Mouse (Mus musculus): ENCODE results near the gene Gbgt1.
"Not testable (repeated sequence)": the region's sequence is repeated elsewhere in the genome, so short reads cannot be mapped to it uniquely, and the experiment has no call there.

Gene Gbgt1

DNA sequence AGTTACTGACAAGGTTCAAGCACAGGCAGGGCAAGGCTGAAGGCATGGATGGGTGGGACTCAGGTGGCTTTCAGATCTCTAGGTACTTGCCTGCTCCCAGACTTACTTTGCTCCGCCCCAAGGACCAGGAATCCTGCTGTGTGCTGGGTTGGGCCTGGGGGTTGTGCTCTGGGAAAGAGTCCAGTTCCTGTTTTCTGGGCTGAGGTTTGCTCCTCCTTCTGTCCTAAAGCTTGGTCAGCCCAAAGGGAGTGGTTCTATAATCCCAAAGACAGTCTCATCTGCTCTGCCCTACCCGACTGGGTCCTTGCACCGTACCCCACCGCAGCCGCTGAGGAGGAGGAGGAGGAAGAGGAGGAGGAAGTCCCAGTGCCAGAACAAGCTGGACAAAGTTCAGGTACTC lies at the start of gene Gbgt1:
Gbgt1 (plus strand) TSS at position 221 of the 400 bp plus-strand sequence.
- no peak for DNase-seq (ENCODE audit: low spot score)

DNA sequence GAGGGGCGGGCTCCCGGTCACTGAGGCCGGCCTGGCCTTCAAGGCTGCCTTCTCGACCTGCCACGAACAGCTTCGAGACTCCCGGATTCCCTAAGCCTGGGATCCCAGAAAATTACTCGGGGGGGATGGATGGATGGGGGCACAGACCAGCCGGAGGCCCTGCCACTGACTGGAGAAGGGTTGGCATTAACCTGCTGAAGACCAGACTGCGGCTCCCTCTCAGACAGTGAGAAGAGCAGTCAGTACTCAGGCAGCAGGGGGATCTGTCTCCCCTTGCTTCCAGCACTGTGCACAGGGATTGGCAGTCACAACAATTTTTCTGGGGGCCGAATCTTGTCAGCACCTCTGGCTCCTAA lies 49.4 kb upstream of the Gbgt1 start:
- DNase-seq (ENCODE audit: low spot score): no peak

DNA sequence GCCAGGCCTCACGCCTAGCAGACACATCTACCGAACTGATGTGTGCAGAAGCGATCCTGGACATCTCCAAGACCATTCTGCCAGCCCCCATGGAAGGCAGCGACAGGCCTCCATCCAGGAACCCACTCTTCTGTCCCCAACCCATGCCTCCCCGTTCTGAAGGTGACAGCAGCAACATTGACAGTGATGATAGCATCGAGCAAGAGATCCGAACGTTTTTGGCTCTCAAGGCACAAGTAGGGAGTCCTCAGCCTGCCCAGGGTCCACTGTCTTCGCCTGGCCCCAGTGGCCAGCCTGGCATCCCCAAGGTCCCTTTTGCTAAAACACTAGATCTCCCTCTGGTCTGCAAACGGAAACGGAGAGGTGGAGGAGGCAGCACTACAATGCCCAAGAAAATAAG lies 45.0 kb upstream of the Gbgt1 start:
- no peak for DNase-seq (ENCODE audit: low spot score)

DNA sequence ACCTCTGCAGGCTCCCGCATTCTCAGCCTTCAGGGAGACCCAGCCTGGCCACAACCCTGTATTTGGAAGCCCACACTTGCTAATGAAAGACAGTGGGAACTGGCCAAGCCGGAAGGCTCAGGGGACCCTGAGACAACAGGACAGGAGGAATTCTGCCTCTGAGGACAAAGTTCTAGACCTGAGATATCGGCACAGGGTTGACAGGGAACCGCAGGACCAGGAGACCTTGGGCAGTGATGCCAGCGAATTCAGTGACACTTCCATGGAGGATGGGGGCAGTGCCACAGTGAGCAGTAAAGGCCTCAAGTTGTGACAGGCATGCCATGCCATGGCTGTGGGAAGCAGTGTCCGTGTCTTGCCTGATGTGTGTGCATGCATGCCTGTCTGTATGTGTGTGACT lies 43.2 kb upstream of the Gbgt1 start:
- DNase-seq (ENCODE audit: low spot score): no peak

DNA sequence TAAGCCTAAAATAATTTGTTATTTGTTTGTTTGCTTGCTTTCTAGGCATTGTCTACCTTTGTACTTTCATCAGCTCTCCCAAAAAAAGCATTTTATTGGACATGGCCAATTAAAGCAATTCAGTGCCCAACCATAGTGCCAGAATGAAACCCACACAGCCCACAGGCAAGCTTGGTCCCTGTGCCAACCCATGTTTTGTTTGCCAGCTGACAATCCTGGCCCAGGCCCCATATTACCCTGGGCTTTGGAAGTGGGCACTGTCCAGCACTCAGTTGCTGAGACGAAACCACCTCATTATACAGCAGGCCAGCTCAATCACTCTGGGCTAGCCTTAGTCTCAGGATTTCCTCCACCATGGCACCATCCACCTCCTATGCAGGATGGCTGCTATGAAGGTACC lies 40.1 kb upstream of the Gbgt1 start:
- DNase-seq (ENCODE audit: low spot score): no peak

DNA sequence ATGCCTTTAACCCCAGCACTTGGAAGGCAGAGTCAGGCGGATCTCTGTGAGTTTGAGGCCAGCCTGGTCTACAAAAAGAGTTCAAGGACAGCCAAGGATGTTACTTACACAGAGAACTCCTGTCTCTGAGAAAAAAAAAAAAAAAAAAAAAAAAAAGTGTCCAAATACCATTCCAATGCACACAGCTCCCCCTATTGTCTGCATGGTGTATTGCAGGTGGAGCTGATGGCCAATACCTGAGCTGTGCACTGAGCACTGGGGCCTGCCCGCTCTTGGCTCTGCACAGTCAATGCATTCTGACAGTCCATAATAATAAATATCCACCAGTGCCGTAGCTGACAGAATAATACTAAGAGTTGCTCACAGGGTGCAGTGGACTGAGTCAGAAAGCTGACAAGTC lies 32.8 kb upstream of the Gbgt1 start:
- peak; percentile 65 for DNase-seq (ENCODE audit: low spot score)

DNA sequence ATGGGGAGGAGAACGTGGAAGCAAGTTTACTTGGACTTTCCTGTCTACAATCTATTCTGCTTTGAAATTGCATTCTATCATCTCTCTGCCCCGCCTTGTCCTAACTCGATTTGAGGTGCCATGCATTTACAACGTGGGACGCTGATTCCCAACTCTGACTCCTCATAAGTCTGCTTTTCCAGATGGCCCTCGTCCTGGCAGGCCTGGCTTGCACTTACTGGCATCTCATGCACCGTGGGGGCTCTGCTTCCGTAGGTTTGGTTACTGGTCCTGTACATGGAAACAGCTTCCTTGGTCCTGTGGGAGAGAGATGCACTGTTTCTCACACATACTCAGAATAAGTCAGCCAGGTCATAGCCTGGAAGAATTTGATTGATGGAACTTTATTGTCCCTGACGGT lies 31.8 kb upstream of the Gbgt1 start:
- no peak for DNase-seq (ENCODE audit: low spot score)

DNA sequence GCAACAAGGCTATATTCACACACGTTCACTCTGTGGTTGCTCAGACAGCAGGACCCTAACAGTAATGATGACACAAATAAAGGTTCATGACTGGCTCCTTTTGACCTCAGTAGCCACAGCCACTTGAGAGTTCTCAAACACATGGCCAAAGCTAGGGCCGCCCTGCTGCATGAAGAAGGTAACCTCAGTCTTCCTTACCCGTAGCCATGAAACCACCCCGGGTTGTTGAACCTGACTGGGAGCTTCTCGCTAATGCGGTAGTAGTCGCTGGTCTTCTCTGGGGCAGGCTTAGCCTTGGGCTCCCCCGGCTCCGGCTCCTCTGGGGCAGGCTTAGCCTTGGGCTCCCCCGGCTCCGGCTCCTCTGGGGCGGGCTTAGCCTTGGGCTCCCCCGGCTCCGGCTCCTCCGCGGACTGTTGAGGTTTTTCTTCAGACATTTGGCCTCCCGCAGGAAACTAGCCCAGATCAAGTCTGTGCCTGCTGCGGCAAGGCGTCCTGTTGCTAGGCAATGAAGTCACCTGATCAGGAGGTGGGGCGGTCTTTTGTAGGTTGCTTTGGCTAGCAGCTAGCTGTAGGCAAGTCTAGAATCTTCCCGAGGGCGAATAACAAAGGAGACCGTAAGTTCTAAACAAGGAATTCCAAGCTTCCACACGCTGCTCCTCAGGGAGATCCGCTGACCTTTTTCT lies 30.7 kb upstream of the Gbgt1 start, which contains the start of gene 1700007K13Rik:
1700007K13Rik (minus strand) TSS at position 497 of the 683 bp plus-strand sequence.
- DNase-seq (ENCODE audit: low spot score): peak; percentile 34

DNA sequence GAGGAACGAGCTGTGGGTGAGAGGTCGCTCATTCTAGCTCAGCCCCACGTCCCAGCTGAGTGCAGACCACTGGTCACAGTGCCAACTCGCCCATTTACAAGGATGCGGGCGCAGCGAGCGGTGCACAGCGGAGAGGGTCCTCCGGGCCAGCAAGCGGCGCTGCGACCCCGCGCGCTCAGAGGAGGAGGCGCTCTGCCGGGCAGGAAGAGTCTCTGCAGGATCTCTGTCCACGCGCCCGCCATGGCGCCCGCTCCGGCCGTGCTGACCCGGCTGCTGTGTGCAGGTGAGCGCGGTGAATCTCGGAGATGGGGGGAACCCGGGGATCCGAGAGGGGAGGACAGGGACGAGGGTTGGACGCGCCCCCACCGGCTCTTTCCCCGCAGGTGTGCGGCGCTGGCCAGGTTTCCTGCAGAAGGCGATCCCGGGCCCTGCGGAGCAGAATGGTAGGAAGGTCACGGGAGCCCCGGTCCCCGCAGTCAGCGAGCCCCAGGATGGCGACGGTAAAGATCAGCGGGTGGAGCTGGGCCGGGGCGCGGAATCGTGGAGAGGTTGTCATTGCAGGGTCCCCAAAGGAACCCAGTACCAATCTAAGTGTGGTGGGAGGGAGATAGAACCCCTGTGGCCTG lies 28.7 kb upstream of the Gbgt1 start, which contains the start of gene Mrps2:
Mrps2 (plus strand) TSS at position 207 of the 626 bp plus-strand sequence.
- DNase-seq (ENCODE audit: low spot score): peak; percentile 68

DNA sequence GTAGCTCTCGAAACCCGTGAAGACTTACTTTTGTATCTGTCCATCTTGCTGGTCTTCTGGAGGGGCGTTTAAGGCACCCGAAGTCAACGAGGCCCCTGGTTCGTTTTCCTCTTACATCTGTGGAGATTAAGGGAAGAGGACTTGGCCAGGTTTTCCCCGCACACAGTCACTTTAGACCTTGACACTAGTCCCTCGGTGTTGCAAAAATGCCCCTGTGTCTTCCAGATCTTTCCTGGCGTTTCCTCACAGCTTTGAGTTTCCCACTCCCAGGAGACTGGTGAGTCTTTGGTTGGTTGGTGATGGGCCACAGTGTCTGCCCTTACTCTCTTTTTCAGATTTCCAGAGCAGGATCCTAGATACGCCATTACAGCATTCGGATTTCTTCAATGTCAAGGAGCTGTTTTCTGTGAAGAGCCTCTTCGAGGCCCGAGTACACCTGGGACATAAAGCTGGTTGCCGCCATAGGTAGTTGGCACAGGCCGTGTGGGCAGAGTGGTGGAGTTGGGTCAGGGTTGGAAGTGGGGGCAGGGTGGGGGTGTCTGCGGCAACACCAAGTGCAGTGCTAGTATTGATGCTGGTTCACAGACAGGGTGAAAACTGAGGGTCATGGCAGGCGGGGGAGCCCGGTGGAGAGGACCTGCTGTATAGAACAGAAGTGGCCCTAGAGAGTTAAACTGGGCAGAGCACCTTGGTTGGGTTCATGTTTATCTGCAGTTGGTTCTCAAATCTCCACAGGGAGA lies 28.0 kb upstream of the Gbgt1 start:
- peak; percentile 9 for DNase-seq (ENCODE audit: low spot score)

DNA sequence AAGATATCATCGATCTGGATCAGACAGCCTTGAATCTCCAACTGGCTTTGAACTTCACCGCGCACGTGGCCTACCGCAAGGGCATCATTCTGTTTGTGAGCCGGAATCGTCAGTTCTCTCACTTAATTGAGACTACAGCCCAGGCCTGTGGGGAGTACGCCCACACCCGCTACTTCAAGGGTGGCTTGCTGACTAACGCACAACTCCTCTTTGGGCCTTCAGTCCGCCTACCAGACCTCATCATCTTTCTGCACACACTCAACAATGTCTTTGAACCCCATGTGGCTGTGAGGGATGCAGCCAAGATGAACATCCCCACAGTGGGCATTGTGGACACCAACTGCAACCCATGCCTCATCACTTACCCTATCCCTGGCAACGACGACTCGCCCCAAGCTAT lies 27.2 kb upstream of the Gbgt1 start:
- no peak for DNase-seq (ENCODE audit: low spot score)

DNA sequence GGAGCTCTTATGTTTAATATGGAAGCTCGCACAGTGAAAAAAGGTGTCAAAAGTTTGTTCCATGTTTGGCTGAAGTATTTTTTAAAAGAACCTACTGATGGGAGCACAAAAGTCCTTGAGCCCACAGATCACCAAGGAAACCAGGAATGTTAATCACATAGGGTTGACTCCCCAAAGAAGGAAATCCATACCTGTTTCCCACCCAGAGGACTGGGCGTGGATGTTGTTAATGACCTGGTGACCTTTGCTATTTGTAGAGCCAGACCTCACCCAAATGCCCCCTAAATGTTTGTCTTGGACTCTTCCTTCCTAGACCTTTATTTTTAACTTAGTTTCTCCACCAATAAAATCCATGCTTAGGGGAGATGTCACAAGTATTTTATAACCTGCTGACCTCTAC lies 26.1 kb upstream of the Gbgt1 start:
- DNase-seq (ENCODE audit: low spot score): no peak

DNA sequence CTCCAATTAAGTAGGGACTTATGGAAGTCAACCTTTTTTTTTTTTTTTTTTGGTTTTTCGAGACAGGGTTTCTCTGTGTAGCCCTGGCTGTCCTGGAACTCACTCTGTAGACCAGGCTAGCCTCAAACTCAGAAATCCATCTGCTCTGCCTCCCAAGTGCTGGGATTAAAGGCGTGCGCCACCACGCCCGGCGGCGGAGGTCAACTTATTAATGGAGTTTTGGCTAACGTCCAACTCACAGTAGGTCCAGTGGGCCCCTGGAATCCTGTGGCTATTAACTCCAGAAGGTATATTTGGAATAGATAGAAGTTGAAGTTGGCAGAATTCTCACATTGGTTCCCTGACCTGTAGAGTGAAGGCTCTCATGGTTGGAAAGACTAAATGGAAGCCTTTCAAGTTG lies 24.7 kb upstream of the Gbgt1 start:
- not testable (repeated sequence) for DNase-seq (ENCODE audit: low spot score)

DNA sequence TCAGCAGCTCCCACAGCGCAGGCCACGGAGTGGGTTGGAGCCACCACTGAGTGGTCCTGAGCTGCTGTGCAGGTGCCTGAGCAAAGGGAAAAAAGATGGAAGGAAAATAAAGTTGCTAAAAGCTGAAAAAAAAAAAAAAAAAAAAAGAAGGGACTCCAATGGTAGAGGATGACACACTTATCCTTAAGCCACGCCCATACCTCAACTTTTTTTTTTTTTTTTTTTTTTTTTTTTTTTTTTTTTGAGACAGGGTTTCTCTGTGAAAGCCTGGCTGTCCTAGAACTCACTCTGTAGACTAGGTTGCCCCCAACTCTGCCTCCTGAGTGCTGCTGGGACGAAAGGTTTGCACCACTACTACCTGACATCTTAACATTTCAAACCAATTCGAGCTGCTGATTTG lies 18.7 kb upstream of the Gbgt1 start:
- DNase-seq (ENCODE audit: low spot score): not testable (repeated sequence)

DNA sequence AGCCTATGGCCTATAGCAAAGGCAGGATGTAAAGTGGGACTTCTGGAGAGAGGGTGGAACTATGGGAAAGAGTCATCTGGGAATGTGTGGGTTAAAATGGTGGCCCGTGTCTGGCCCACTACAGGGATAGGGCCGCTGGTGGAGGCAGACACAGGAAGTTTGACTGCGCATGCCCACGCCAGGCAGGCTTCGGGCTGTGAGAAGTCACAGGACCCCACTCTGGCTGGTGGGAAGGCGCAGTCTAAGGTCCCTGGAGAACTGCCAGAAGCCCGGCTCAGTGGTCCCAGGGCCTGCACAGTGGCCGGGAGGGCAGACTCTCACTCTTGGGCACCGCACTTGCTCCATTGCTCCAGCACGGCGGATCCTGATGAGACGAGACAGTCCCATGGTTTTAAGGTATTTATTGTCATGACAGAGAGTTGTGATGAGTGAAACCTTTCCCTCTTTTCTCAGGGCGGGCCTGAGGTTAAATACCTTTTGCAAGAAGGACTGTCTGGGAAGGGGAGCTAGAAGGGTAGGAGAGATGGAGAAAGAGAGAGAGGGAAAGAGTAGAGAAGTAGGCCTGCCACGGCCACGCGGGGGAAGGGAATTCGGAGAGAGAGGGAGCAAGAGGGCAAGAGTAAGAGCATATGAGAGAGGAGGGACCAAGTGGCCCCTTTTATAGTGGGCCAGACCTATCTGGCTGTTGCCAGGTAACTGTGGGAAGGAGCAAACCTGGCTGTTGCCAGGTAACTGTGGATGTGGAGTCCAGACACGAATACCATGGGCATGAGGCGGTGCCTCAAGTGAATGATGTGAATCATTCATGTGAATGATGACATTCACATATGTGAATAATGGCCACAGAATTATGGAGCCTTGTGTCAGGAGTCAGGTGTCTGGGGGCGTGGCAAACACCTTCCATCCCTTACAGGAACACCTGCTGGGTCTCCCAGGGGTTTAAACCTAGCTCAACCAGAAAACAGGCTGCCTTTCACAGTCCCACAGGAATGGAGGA lies 17.2 kb upstream of the Gbgt1 start:
- DNase-seq (ENCODE audit: low spot score): no peak

DNA sequence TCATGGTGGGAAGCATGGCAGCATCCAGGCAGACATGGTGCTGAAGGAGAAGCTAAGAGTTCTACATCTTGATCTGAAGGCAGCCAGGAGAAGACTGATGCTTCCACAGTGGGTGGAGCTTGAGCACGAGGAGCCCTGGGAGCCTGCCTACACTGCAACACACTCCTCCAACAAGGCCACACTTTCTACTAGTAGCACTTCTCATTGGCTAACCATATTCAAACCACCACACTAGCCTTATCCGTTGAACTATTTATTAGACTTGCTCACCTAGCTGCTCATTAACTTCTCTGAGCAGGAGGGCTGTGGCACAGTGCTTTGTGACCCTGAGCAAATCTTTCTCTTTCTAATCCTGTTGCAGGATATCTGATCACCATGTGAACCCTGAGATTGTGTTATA lies 12.8 kb upstream of the Gbgt1 start:
- no peak for DNase-seq (ENCODE audit: low spot score)

DNA sequence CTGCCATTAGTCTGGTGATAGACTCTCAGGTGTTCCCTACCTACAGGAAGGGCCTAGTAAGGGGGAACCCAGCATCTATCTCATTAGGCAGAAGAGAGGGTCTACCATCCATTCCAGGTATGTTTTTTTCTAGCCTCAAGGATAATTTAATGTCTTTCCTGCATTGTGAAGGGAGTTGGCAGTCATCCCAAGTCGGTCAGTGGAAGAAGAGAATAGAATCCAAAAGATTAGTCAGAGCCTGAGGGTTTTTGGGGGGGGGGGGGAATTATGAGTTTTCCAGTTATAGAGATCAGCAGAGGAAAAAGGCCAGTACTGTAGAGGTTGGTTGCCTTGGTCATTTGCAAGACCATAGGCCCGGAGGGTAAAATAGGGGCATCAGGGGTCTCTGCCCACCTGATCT lies 2.2 kb upstream of the Gbgt1 start:
- no peak for DNase-seq (ENCODE audit: low spot score)

DNA sequence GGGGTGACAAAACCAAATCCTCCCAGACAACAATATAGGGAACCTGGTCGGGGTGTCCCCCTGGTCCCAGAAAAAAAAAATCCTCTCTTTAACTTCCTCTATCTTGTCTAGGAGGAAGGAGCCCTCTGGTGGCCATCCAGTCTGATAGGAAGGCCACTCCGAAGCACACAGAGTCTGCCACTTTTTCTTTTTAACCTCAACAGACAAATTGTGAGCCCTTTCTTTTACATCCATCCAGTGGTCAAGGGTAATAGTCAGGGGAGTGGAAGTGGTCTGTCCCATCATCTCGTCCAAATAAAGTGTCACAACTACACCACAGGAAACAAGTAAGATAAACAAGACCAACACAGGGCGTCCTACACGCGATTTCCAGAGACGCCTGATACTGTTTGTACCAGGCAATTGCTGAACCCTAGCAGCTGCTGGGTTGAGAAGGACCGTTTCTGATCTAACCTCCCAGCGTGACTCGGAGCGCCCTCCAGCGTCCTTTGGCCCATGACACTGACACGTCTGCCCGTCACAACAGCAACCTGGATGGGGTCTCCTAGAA lies 1.4 kb upstream of the Gbgt1 start:
- DNase-seq (ENCODE audit: low spot score): no peak

DNA sequence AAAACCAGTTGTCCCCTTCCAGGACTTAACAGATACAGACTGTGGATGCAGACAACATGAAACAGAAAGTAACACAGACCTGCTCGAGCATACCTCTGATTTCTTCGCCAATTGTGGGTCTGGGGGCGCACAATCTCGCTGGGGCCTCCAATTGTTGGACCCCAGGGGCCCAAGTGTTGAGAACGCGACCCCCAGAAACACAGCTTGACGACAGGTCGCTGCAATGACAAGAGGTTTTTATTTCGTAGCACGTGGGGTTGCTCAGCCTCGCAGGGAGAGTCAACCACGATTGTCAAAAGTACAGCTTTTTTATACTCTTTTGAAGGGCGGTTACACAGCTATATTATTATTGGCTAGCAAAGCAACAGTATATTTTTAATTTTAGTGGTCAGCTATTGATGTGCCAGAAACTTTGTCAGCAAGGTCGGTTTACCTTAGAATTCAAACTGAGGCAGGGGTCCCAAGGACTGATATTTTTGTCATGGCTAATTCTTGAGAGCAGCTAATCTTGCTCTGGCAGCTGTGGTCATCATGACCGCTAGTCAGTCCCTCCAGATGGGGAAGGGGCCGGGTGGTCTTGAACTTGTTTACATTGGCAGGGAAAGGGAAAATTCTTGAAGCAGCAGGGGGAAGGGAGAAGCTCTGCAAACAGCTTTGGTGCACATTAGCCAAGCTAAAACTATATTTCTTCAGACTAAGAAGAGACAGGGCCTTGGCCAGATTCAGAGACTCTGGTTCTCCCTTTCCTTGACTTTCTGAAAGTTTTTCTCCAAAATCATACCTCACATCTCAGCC lies 693 bp upstream of the Gbgt1 start:
- DNase-seq (ENCODE audit: low spot score): no peak

DNA sequence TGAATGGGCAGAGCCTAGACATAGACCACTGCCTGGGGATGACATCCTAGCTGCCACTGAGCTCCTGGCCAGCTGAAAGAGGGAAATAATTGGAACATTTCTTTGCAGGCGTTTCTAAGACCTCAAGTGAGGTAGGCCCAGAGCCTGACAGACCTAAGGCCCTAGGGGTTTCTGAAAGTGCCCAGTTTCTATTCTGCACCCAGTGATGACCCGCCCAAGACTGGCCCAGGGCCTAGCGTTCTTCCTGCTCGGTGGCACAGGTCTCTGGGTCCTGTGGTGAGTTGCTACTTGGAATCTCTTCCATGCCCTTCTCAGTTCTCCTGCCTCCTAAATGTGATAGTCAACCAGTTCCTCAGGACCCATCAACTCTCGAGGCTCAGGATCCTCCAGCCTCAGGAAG lies 870 bp downstream of the Gbgt1 start:
- no peak for DNase-seq (ENCODE audit: low spot score)

DNA sequence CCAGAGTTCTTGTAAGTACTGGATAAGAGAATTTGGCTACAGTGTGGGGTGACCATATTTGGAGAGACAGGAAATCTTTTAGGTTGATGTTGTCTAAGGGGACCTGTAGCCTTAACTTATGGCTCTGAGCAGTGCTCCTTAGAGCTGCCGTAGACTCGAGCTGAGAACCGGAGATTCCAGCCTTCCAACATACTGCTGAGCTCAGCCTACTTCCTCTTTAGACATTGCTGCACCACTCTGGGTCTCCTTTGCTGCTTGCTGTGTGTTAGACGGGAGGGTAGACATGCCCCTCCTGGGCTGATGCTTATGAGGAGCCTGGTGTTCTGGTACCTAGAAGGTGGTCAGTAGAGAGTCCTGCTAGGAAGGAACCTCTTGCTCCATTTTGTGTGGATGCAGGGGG lies 1.7 kb downstream of the Gbgt1 start:
- DNase-seq (ENCODE audit: low spot score): no peak

All from c-Kit-positive CD71-positive TER-119-positive erythroid progenitor cells, embryonic 14.5 days (primary cell).